Mouse (Mus musculus) ES-Bruce4 (cell line): Measurements from ENCODE around the gene Fam57b. TPM values are rescaled to one million over a fixed set of nuclear protein-coding genes. Genes with fewer than 3 reads are reported as not detected.
A peak's percentile ranks its signal among the peaks of the same experiment; 100 is the strongest.

Experiments
- H3K27ac ChIP-seq: 2 replicates; pipeline ENCODE4 v1.5.1; 2012; ENCODE audit warnings: low read length, inconsistent platforms; ENCODE audit not compliant: insufficient read depth
- H3K27me3 ChIP-seq: 2 replicates; pipeline ENCODE4 v1.6.1; 2012; ENCODE audit warnings: mild to moderate bottlenecking, low read length, inconsistent platforms; ENCODE audit not compliant: control insufficient read depth, poor library complexity, insufficient read depth, severe bottlenecking
- H3K36me3 ChIP-seq: 2 replicates; pipeline ENCODE4 v1.6.1; 2012; ENCODE audit warnings: inconsistent platforms, mild to moderate bottlenecking, low read length, moderate library complexity; ENCODE audit not compliant: control insufficient read depth, poor library complexity, insufficient read depth, severe bottlenecking
- H3K4me1 ChIP-seq: one replicate; pipeline ENCODE4 v1.8.1; 2011; ENCODE audit warnings: low read length; ENCODE audit not compliant: control insufficient read depth, insufficient read depth
- H3K4me3 ChIP-seq: 2 replicates; pipeline ENCODE4 v1.5.1; 2011; ENCODE audit warnings: low read depth, mild to moderate bottlenecking, low read length
- H3K9ac ChIP-seq: 2 replicates; pipeline ENCODE4 v1.6.1; 2012; ENCODE audit warnings: low read depth, mild to moderate bottlenecking, inconsistent platforms; ENCODE audit not compliant: poor library complexity, severe bottlenecking
- H3K9me3 ChIP-seq: replicated peaks from 2 replicates; pipeline ENCODE4 v1.6.1; 2012; ENCODE audit warnings: mild to moderate bottlenecking, low read length, inconsistent platforms; ENCODE audit not compliant: control insufficient read depth, poor library complexity, insufficient read depth, severe bottlenecking
- CTCF ChIP-seq: IDR thresholded peaks from one replicate; pipeline ENCODE4 v1.8.1; 2011; ENCODE audit warnings: low read depth, low read length
- EP300 ChIP-seq: IDR thresholded peaks from 2 replicates; pipeline ENCODE4 v1.6.1; 2011; ENCODE audit warnings: low read depth, low read length; ENCODE audit not compliant: insufficient read depth
- POLR2A ChIP-seq: IDR thresholded peaks from one replicate; pipeline ENCODE4 v1.8.1; 2011; ENCODE audit warnings: low read length; ENCODE audit not compliant: insufficient read depth
- polyA plus RNA-seq: library from polyadenylated mRNA; stranded (reverse); fragments of >200 nt; gene quantifications from 2 replicates; pipeline ENCODE4 v1.2.4, GENCODE M21; 2011; ENCODE audit warnings: low read depth; ENCODE audit not compliant: missing spikeins, insufficient read depth, insufficient read length

The Fam57b gene
- polyA plus RNA-seq, 1 experiment: 2.7 TPM

DNA sequence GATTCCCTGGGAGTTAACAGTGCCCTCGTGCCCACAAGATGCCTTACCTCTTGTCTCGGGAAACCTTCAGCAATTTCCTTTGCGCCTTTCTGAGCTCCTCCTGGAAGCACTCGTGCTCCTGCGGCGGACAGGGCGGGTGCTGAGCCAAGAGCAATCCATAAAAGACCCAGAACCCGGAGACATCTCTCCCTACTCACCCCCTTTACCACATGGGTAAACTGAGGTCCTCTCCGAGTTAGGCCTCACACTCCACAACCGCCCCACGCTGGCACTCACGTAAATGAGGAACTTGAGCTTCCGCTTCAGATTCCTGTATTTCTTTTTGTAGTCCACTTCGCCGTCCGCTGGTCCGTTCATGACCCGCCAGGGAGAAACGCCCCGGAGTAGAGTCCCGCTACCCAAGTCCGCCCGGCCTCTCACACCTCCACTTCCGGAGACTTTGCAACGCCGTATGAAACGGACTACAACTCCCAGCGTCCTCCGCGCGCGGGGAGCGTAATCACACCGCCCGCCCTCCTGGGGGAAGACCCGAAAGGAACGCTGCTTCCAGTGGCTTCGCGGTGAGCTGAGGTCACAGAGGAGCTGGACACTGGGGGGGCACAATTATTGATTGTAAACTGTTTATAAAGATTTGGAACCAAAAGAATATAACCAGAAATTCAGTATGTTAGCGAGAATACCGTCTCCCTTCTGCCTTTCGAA is 64.1 kb downstream of the Fam57b start, which contains the start of gene Hirip3:
TSS of gene Hirip3 (plus strand) at position 544 of the 702 bp plus-strand sequence.
- peak within 1 kb of the TSS; percentile 88 for H3K9ac ChIP-seq
- peaks cover 33% of the 10 kb centered on the region for H3K36me3 ChIP-seq
- H3K27ac ChIP-seq: peak within 1 kb of the TSS; percentile 53
- no peaks in the 10 kb centered on the region for H3K9me3 ChIP-seq
- H3K4me1 ChIP-seq: peaks cover 2% of the 10 kb centered on the region
- H3K4me3 ChIP-seq: peak within 1 kb of the TSS; percentile 96
- H3K27me3 ChIP-seq: no peaks in the 10 kb centered on the region
- TF ChIP-seq POLR2A (peak; percentile 91), EP300 (0 out of 2 replicates have a peak, but pooled peaks have one; percentile 28), CTCF (no peak)

DNA sequence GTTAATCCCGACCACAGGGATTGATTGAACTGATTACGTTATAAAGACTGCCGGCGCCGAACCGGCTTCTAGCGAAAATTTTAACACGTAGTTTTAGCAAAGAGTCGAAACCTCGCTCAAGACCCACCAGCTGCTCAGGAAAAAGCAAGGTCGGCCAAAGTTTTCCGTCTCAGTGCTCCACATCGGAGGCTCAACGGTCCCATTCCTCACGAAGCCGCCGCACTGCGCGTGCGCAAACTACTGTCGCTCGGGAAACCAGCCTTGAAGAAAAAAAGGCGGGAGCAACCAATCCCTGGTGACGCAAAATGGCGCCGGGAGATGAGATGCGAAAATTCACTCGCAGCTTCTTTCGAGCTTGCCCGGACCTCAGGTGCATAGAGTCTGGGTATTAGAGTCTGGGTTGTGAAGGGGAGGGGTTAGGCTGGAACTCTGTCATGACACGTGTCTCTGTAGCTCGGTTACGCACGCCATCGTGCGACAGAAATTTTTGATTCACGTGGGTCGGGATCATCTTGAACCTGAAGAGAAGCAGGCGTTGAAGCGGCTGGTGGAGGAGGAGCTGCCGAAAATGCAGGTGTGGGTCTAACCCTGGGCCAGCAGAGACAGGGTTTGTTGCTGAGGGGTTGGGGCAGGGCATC is 64.8 kb downstream of the Fam57b start, which contains the start of gene Ino80e:
TSS of gene Ino80e (minus strand) at position 231 of the 638 bp plus-strand sequence.
- Histone ChIP-seq H3K27me3 (no peaks in the 10 kb centered on the region), H3K9ac (peak within 1 kb of the TSS; percentile 88), H3K4me3 (peak within 1 kb of the TSS; percentile 96), H3K27ac (peak within 1 kb of the TSS; percentile 53), H3K4me1 (peaks cover 2% of the 10 kb centered on the region), H3K9me3 (no peaks in the 10 kb centered on the region), H3K36me3 (peaks cover 33% of the 10 kb centered on the region)
- TF ChIP-seq CTCF: no peak
- TF ChIP-seq EP300: no peak
- TF ChIP-seq POLR2A: no peak

DNA sequence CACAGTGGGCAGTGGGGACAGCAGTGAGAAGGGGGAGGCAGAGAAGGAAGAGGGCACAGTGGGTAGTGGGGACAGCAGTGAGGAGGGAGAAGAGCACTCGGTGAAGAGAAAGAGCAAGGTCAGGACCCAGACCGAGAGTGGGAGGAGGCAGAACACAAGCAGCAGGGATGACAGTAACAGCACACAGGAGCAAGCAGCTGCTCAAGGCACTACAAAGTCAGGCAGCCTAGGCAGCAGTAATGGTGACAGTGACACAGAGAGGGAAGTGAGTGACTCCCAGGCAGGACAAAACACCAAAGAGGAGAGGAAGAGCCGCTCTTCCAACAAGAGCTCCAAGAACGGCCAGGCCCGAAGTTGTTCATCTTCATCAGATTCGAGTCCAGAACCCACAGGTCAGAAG is 66.3 kb downstream of the Fam57b start:
- peaks cover 30% of the 10 kb centered on the region for H3K36me3 ChIP-seq
- no peaks in the 10 kb centered on the region for H3K4me1 ChIP-seq
- no peaks in the 10 kb centered on the region for H3K9me3 ChIP-seq
- no peak overlapping the region for H3K9ac ChIP-seq
- H3K4me3 ChIP-seq: no peak overlapping the region
- H3K27me3 ChIP-seq: no peaks in the 10 kb centered on the region
- TF ChIP-seq EP300: no peak
- no peak for TF ChIP-seq CTCF
- TF ChIP-seq POLR2A: no peak
- H3K27ac ChIP-seq: no peak overlapping the region

DNA sequence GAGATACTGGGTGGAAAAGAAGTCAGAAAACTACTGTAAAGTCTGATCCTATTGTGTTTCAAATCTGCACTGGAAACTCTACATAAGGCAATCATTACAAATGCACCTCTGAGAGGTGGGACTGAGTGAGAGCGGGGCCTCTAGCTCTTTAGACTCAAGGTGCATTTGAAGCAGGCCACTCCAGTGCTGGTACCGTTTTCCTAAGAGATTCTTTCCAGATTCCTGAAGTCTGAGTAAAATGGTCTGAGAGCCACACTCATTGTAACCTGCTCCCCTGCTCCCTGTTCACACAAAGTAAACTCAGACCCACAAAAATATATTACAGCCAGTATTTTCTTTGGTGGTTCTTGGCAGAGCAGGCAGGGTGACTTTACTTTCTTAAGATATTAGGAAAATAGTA is 70.1 kb downstream of the Fam57b start:
- TF ChIP-seq CTCF: no peak
- peaks cover 37% of the 10 kb centered on the region for H3K36me3 ChIP-seq
- no peaks in the 10 kb centered on the region for H3K27me3 ChIP-seq
- H3K27ac ChIP-seq: no peak overlapping the region
- no peaks in the 10 kb centered on the region for H3K9me3 ChIP-seq
- no peak overlapping the region for H3K9ac ChIP-seq
- H3K4me3 ChIP-seq: no peak overlapping the region
- no peaks in the 10 kb centered on the region for H3K4me1 ChIP-seq

DNA sequence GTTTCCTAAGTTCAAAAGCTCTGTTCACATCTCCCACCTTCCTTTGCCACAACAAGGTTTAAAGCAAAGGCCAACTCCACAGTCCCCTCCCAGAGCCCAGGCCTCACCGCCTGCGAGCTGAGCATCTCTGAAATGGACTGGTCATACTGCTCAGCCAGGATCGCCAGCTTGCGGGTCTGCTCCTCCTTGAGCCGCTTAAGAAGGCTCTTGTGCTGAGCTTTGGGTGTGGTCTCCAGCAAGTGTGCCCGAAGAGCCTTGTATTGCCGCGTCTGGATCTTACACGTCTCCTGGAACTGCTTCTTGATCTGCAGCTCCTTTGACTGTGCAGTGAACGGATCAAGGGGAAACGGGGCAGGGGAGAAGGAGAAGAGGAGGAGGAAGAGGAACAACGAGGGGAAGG is 70.5 kb downstream of the Fam57b start:
- H3K9ac ChIP-seq: no peak overlapping the region
- no peaks in the 10 kb centered on the region for H3K9me3 ChIP-seq
- H3K27me3 ChIP-seq: no peaks in the 10 kb centered on the region
- H3K36me3 ChIP-seq: peaks cover 37% of the 10 kb centered on the region
- no peak for TF ChIP-seq POLR2A
- TF ChIP-seq EP300: no peak
- no peak for TF ChIP-seq CTCF
- H3K4me3 ChIP-seq: no peak overlapping the region
- H3K27ac ChIP-seq: no peak overlapping the region
- H3K4me1 ChIP-seq: no peaks in the 10 kb centered on the region

DNA sequence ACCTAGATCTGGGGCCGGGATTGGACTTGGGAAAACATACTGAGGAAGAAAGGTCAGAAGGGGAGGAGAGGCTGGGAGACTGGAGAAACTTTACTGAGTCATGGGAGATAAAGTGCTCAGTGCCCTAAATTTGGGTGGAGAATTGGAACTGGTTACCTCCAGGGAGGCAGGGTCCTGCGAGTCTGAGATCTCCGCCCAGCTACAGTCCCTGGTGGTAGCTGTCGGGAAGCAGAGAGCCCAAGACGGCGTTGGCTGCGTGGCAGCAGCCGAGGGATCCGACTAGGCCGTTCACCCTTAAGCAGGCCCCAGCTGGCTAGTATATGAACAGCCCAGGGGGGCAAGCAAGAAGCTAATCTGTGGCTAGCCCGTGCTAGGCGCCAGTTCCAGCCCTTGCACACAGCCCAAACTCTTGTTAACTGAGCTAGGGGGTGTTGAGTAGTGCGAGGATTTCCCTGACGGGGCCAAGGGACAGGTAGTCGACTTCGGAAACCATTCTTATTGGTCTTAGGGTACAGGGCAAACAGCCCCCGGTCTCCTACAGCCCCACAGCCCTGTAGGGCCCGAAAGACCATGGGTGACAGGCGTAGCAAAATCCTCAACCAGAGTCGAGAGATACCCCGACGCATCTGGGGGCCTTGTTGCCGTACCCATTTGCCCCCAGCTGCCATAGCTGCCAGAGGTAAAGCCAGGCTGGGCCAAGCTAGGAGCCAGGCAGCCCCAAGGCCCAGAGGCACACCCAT is 72.5 kb downstream of the Fam57b start:
- H3K27me3 ChIP-seq: no peaks in the 10 kb centered on the region
- H3K9ac ChIP-seq: no peak overlapping the region
- H3K4me1 ChIP-seq: no peaks in the 10 kb centered on the region
- peaks cover 38% of the 10 kb centered on the region for H3K36me3 ChIP-seq
- H3K27ac ChIP-seq: no peak overlapping the region
- H3K4me3 ChIP-seq: no peak overlapping the region
- H3K9me3 ChIP-seq: no peaks in the 10 kb centered on the region
- TF ChIP-seq EP300 (no peak), CTCF (no peak), POLR2A (no peak)
